Mouse (Mus musculus): ENCODE data around the gene Fgd3. TPM values are rescaled to one million over a fixed set of nuclear protein-coding genes. Genes with fewer than 3 reads are reported as not detected.
A peak's percentile ranks its signal among the peaks of the same experiment; 100 is the strongest.

Fgd3 gene
- total RNA-seq, 2 experiments from 2014 or later, result 12.2 to 26.1 TPM

DNA sequence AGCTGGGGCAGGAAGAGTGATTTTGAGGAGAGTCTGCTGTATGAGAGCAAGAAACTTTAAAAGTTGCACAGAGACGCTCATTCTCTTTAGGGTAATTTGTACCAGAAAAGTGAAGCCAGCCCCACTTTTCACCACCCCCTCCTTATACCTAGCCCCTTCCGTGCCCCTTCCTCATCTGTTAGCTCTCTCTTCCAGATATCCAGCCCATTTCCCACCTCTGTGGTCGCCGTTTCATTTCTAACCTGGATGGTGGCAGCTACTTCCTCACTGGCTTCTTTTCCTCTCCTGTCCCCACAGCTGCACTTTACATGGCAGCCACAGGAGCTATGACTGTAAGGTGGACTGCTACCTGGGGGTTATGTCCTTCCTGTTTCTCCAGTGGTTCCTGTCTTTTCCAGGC is 100.7 kb downstream of the Fgd3 start:
- no peak for ATAC-seq (ENCODE audit: poor library complexity, severe bottlenecking)

DNA sequence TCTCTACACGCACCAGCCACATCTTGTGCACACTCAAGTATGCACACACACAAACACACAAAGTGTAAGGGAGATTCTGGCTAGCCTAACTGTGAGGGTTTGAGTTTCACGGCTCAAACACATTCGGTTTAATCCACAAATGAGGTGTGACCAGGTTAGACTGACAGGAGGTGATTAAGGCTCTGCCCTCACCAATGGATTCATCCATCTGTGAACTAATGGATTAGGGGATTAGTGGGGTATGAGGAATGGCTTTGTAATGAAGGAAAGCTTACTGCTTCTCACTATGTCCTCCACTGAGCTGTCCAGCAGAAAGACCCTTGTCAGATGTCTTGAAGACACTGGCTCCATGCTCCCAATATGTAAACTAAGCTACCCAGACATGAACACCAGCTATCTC is 101.5 kb downstream of the Fgd3 start:
- no peak for ATAC-seq (ENCODE audit: poor library complexity, severe bottlenecking)

DNA sequence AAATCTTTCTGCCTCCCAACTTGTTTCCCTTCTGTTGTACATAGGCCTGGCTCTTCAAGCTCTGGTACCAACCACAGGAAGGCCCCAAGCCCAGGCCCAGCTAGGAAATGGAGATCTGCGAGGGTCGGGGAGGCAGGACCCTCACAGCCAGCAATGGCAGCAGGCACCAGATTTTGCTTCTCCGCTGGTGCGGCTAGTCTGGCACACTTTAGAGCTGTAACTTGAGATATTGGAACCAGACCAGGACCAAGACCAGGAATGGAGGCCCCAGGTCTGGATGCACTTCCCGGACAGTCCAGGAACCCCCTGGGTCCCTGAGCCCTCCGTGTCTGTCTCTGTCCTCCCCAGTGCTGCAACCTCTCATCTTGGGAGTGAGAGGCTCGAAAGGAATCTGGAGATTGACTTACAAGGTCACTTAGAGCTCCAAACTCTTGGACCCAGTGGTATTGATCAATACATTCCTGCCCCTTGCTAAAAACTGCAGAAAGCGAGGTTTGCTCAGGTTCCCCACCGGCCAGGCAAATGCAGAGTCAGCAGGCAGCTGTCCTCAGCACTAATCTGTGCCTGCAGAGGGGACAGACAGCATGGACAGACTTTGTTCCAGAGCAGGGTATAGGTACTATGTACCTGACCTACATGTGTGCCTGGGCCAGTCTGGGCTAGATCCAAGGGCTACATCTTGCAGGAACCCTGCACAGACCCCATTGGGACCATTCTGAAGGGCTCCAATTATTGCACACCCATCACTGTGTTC is 103.1 kb downstream of the Fgd3 start:
- ATAC-seq (ENCODE audit: poor library complexity, severe bottlenecking), result no peak

DNA sequence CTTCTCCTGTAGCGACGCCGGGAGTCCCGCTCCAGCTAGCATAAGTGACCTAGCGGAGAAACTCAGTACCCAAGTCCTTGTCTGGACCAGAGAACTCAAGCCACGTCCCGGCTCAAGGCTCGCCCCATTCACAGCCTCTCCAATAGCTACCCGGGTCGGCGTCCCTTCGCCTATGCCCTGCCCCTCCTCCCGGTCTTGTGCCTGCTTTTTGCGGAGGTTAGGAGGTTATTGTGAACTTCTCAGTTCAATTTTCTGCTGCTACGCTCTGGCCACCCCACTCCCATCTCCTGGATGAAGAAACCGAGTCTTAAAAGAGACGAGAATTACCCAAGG is 103.9 kb downstream of the Fgd3 start:
- ATAC-seq (ENCODE audit: poor library complexity, severe bottlenecking), result peak; percentile 36

DNA sequence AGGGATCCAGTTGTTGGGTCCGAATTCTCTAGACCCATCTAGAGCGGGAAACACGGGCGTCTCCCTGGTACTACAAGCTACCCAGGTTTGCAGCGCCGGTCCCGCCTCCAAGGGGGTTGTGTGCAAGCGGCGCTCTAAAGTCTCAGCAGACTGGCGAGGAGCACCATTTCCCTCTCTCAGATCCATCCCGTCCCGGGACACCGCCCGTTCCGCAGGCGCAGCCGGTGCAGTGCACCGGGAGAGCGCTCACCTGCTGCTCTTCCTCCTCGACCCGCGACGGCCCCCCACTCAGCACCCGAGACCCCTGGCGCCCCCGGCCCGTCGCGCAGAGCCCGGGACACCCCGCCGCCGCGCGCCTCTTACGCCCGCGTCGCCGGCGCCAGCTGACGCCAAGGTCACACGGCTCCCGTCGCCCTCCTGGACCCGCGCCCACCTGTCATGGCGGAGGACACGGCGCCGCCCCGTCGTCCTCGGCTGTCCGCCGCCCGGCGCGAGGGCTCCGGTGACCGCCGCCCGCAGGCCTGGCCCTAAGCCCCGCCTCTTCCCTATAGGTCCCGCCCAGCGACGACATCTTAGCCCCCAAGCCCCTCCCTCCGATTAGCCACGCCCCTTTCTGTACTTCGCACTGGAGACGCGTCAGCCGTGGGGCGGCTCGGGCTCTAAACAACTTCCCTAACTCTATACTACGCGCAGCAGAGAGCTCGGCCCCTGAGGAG is 104.4 kb downstream of the Fgd3 start, which contains the start of gene Card19:
TSS of gene Card19 (minus strand) at position 534 of the 716 bp plus-strand sequence.
- ATAC-seq (ENCODE audit: poor library complexity, severe bottlenecking), result peak; percentile 86

DNA sequence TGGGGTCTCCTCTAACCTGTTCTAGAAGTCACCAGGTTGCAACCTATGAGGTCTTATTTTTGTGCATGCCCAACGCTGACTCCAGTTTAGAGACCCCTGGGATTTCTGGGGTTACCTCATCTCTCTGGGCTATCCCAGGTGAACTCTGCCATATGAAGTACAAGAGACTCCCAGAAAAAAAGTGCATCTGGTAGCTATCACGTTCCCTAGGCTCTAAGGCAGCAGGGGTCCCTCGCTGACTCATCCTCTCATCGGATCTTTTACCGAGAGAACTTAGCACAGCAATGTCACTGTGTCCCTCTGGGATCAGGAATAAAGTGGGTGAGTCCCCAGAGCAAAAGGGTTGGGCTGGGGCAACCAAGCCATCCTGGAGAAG is 105.0 kb downstream of the Fgd3 start:
- ATAC-seq (ENCODE audit: poor library complexity, severe bottlenecking), result no peak

DNA sequence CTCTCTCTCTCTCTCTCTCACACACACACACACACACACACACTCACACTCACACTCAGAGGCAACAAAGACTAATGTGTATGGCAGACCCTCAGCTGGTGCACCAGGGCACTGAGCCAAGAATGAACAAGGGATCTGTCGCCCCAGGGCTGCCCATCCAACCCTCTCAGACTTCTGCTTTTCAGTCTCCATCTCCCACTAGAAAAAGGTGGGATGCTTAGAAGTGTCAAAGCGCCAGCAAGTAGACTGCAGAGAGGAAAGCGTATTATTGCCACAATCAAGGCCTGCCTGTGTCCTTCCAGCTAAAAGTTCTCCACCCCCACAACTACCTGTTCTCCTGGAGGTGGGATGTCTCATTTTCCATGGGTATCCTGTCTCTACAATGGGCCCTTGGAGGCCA is 105.7 kb downstream of the Fgd3 start:
- ATAC-seq (ENCODE audit: poor library complexity, severe bottlenecking), result no peak

DNA sequence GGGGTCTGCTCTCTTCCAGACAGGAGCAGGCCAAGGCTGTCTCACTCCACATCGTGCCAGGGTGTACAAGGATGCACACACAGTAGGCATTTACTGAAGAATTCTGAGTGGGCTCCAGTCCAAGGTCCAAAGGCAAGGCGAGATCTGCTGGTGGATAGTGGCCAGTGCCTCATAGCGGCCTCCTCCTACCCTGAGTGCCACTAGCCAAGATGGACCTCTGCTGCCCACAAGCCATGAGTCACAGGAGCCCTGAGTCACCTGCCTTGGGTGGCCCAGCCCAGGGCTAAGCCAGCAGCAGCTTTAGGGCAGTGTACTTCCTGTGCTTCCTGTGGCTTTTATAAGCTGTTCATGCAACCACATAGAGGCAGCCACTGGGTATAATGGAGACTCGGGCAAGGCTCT is 106.6 kb downstream of the Fgd3 start:
- peak; percentile 72 for ATAC-seq (ENCODE audit: poor library complexity, severe bottlenecking)

DNA sequence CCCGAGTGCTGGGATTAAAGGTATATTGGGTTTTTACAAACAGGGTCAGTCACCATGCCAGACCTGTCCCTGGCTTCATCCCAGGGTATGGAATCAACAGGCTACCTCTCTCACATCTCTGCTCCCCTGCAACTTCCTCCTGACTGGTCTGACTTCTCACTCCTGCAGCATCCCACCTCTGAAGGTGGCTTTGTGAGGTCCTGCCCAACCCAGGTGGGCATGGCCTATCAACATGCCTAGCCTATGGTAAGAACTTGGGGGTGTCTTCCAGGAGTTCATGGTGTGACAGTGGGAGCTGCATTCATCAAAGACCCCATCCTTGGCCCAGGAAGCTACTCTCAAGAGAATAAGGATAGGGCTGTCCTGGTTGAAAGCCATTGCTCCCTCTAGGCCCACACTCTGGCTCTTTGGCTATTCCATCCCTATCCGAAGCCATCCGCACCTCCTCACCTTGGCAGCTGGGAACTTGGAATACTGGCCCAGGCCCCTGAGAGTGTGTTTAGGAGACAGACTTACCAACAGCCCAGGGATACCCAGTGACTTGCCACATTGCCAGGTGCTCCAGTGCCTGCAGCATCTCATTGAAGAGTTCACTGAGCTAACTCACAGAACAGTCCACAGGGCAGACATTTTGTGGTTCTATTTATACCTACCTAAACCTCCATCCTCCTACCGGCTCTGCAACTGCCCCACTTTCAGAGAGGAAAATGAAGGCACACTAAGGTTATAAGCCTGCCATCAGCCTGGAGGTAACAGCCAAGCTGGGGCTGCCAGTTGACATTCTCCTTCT is 107.2 kb downstream of the Fgd3 start:
- ATAC-seq (ENCODE audit: poor library complexity, severe bottlenecking), result no peak

Other genes with a start within 250 kb of the Fgd3 start
- 0.66 and 1.6 TPM in 2 replicates for gene Wnk2, start 172.3 kb downstream of the Fgd3 start, total RNA-seq (2015)
- 0.33 and 0.48 TPM in 2 replicates for gene Wnk2, start 172.3 kb downstream of the Fgd3 start, total RNA-seq (2017)
- gene Ninj1, start 132.8 kb downstream of the Fgd3 start, total RNA-seq (2015), result 76.1 and 81.6 TPM in 2 replicates
- 33.4 and 48.2 TPM in 2 replicates for gene Ninj1, start 132.8 kb downstream of the Fgd3 start, total RNA-seq (2017)
- 85.5 and 103 TPM in 2 replicates for gene Card19, start 104.3 kb downstream of the Fgd3 start, total RNA-seq (2015)
- gene Card19, start 104.3 kb downstream of the Fgd3 start, total RNA-seq (2017), result 91.0 and 123 TPM in 2 replicates
- 44.4 and 49.1 TPM in 2 replicates for gene Susd3, start 71.6 kb downstream of the Fgd3 start, total RNA-seq (2015)
- gene Susd3, start 71.6 kb downstream of the Fgd3 start, total RNA-seq (2017), result 39.6 and 42.3 TPM in 2 replicates
- 14.9 and 15.3 TPM in 2 replicates for gene Bicd2, start 21.3 kb upstream of the Fgd3 start, total RNA-seq (2015)
- gene Bicd2, start 21.3 kb upstream of the Fgd3 start, total RNA-seq (2017), result 24.7 and 27.7 TPM in 2 replicates
- 2.5 and 3.1 TPM in 2 replicates for gene Ippk, start 100.9 kb upstream of the Fgd3 start, total RNA-seq (2015)
- gene Ippk, start 100.9 kb upstream of the Fgd3 start, total RNA-seq (2017), result 5.9 and 7.4 TPM in 2 replicates
- gene Tes3-ps, start 173.0 kb upstream of the Fgd3 start, total RNA-seq (2015), result 0.71 and 1.1 TPM in 2 replicates
- gene Tes3-ps, start 173.0 kb upstream of the Fgd3 start, total RNA-seq (2017), result 1.8 and 3.9 TPM in 2 replicates
- gene Ecm2, start 184.5 kb upstream of the Fgd3 start, total RNA-seq (2015), result not detected in 2 replicates
- gene Ecm2, start 184.5 kb upstream of the Fgd3 start, total RNA-seq (2017), result 0.07 TPM in 1 of 2 replicates, not detected in the other
- not detected in 2 replicates for gene Aspn, start 224.1 kb upstream of the Fgd3 start, total RNA-seq (2015)
- not detected in 2 replicates for gene Aspn, start 224.1 kb upstream of the Fgd3 start, total RNA-seq (2017)

All from megakaryocyte, adult 5-6 weeks (primary cell).